Mouse (Mus musculus) adrenal gland, postnatal 4 days (tissue): ENCODE results near the gene Dhx40. TPM values are rescaled to one million over a fixed set of nuclear protein-coding genes. Genes with fewer than 3 reads are reported as not detected.

Experiments used
- DNase-seq, 2 experiments: peaks; one replicate each; pipeline ENCODE4 v3.0.0; 2021 to 2022; ENCODE audit warnings: low spot score in 2 of 2, mixed read lengths in 2 of 2
- long read RNA-seq, 2 experiments: library from polyadenylated mRNA; stranded (forward); transcript quantifications; one replicate each; pipeline ENCODE4 v2.0.0; 2021
- total RNA-seq, 2 experiments: library from RNA; stranded (reverse); gene quantifications; 2 replicates each; pipeline ENCODE4 v1.2.3; 2021

Dhx40 gene
- total RNA-seq, result 10 to 100 TPM; 40.1 to 41.1 TPM
- long read RNA-seq, experiment 1, partial matches to known transcripts, result 1 of 5 reads
- long read RNA-seq, experiment 1, other reads (novel, unspliced or antisense), result 1 of 5 reads
- long read RNA-seq, experiment 2, transcript Dhx40-201 (18 exons, 3,813 nt), result major isoform, 30 of 44 reads
- long read RNA-seq, experiment 2, partial matches to known transcripts, result 9 of 44 reads
- long read RNA-seq, experiment 2, other reads (novel, unspliced or antisense), result 5 of 44 reads

DNA sequence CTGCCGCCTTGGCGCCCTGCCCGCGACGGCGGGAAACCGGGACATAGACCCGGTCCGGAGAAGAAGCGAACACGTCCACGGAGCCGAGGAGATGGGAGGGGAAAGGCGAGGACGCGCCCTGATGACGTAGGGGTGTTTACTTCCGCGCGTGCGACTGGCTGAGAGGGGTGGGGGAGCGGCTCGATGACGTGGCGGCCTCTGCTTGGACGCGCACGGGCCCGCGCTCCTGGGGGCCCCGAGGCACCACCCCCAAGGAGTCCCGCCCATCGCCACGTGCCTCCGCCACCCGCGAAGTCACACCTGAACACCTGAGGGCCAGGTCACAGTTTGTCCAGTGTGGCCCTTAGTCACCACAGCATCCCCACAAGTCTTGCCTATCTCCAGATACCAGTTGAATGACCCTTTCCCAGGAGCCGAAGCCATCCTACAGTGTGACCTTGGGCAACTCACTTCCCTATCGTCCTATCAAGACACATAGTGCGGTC, at the start of gene Dhx40:
Gene Dhx40 (minus strand): TSS at position 242 of the 485 bp plus-strand sequence.
- DNase-seq, result peak; percentile 79 to 82

- DNase-seq, result no peak
Measured at GRCm38 (mm10) chr11:86855639-86856425, 48.3 kb upstream of the Dhx40 start.

DNA sequence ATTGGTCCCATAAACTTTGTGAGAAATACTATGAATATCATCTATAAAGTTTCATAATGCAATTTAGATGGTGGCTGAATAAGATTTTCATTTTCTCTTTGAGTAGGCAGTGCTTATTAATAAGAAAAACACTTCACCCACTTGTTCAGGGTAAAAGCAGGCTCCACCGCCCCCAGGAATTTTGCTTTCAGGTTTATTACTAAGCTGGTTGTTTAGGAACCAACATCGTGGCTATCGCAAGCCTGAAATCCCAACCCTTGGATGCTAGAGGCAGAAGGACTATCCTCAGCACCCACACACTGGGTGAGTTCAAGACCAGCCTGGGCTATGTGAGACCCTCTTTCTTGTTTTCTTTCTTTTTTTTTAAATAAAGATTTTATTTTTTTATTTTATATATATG, 45.5 kb upstream of the Dhx40 start:
- no peak for DNase-seq

DNA sequence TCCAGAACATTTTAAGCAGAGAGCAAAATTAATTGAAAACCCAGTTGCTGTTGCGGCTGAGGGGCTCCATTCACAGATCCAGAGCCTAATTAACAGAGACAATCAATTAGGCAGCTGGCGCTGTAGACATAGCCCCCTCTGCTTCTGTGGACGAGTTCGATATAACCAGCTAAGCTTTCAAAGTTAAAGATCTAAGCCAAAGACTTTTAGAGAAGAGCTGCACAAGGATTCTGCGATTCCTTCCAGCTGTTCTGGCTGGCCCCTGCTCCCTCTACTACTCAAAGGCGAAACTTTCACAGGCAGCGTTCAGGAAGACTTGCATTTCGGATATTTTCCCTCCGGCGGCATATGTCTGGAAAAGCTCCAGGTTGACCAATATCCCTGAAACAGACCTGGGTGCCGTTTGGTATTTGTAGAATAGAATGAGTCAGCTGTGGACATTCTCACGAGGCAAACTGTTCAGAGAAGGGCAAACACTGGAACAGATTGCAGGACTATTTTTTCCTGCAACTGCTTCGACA, 45.0 kb upstream of the Dhx40 start:
- DNase-seq, result no peak

GRCm38 (mm10) chr11:86851714-86852533, 44.4 kb upstream of the Dhx40 start:
- no peak for DNase-seq

DNA sequence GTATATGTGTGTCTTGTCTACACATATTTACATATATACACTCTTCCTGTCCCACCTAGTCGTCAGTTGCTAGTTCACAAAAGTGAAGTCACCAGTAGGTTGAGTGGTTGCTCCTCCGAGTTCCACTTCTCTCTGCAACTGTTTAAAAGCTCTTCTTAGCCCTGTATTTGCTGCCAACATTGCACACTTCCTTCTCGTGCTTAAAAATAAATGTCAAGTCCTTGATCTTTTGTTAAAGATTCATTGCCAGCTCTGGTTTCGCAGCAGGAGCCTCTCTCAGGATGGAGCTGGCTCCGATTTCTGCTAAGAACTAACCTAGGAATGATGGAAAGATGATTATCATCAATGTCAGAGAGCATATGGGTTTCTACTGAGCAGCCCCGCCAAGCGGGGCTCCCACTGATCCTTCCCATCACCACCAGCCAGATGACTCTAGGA, 43.7 kb upstream of the Dhx40 start:
- DNase-seq, result no peak

- DNase-seq, result no peak
Measured at GRCm38 (mm10) chr11:86843831-86844230, 36.3 kb upstream of the Dhx40 start.

DNA sequence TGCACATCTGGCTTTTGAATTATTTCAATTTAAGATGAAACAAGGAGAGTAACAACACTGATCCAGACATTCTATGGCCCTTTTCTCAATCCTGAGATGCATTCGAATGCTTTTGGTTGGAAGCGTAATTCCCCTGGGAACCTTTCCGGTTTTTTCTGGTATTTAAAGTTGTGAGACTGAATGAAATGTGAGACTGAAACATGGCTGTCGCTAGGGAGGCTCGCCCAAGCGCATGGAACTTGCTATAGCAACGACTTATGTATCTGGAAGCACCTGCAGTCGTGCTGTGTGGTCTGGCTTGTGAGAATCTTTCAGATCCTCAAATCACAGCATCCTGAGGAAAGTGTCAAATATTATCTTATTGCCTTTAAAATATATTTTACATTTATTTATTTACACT, 33.7 kb upstream of the Dhx40 start:
- DNase-seq, result no peak

- DNase-seq, result peak; percentile 13 to 37
Measured at GRCm38 (mm10) chr11:86840511-86841154, 33.1 kb upstream of the Dhx40 start.

DNA sequence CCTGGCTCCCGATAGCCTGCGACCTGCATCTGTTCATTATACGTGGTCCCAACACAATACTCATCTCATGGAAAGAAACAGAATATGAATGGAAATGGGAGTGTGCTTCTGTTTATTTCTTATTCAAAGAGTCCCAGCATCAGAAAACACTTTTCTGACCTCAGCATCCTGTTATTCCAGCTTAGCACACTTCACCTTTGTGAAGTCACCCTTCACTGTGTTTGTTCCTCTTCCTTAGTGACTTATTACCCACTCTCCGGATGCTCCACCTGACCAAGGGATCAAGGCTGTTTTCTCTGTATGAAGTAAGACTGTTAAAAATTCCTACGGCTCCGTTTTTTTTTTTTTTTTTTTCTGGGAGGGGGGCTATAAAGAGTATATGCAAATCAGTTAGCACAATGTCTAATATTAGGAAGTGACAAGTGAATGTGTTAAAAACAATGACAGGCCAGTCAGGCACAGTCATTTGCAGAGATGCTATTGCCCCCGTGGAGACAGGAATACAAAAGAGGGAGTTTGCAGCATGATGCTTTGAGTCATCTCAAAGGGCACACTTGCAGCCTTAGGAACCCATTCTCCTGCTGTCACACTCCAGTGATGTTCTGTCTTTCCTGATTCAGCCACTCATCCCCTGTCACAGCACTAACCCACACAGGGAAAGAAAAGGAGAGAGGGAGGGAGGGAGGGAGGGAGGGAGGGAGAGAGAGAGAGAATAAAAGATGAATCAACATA, 32.3 kb upstream of the Dhx40 start:
- DNase-seq, result no peak

DNA sequence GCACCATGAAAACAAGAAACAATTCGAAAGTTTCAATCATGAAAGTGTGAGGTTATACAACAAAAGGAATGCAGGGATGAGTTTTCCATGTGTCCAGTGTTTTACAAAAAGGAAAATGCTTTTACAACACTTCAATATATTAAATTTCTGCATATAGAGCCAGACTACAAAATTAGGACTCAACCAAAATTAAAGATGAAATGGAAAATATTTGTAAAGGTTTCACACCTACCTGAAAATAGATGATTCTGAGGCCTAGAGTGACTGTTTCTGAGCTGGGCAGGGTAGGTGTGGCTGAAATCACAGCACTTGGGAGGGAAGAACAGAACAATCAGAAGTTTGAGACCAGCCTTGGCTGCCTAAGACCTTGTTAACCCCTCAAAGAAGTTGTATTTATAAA, 31.2 kb upstream of the Dhx40 start:
- DNase-seq, result no peak

DNA sequence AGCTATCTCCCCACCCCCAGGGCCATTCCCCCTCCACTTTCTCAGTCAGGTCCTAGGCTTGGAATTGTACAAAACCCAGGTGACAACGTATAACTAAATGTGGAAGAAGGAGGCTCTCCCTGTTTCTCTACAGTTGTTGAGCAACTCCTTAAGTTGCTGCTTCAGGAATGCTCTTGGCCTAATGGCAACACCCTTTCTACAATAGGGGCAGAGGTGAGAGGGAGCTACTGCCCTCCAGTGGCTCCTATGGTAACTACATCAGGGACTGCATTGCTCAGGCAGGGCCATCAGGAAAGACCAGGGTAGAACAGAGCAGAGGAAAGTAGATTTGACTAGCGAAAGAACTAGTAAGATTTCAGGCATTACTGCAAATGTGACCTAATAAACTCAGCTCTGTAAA, 28.8 kb upstream of the Dhx40 start:
- DNase-seq, result peak; percentile 42 to 59

GRCm38 (mm10) chr11:86834628-86835338, 27.2 kb upstream of the Dhx40 start:
- no peak for DNase-seq

DNA sequence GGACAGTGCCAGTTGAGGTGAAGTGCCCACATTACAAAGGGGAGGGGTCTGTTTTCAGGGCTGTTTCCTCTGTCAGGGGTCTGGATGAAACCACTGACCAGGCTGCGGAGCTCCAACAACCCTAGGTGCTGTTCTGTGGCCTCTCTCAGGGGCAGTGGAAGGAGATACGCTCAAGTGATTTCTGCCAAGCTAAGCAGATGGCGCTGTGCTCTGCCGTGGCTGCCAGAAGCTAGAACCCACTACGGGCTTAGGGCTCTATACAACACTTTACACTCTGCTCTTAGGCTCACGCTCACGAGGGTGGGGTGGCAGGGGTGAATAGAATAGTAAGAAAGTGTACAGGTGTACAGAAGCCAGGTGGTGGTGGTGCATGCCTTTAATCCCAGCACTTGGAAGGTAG, 26.5 kb upstream of the Dhx40 start:
- no peak for DNase-seq

DNA sequence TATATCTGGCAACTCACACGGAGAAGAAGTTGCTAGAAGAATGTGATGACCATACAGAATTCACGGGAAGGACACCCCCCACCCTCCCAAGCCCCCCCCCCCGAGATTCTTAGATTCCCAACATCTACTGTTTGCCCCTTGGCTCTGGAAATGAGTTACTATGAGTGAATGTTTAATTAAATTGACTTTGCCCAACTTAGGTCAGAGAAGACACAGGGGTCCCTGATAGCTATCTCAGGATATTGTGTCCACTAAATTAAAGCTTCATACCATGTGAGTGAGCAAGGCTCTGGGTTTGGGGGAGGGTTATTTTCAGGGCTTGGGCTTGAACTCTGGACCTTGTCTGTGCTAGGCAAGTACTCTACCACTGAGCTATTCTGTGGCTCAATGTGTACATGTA, 25.6 kb upstream of the Dhx40 start:
- DNase-seq, result no peak

- no peak for DNase-seq
Measured at GRCm38 (mm10) chr11:86828396-86828795, 20.9 kb upstream of the Dhx40 start.

GRCm38 (mm10) chr11:86827476-86828245, 20.1 kb upstream of the Dhx40 start:
- DNase-seq, result no peak

DNA sequence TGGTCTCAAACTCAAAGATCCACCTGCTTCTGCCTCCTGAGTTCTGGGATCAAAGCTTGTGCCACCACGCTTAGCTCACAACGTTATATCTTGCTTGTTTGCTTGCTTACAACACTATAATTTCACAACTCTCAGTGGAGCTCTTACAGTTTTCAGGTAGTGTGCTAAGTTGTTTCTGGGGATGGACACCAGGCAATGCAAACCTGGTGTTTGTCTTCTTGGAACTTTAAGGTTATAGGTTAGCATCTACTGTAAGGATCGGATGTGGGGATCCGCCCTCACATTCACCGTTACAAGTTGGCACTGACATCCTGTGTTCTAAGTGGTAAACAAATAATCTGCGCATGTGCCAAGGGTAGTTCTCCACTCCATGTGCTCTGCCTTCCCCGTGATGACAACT, 16.9 kb upstream of the Dhx40 start:
- no peak for DNase-seq

DNA sequence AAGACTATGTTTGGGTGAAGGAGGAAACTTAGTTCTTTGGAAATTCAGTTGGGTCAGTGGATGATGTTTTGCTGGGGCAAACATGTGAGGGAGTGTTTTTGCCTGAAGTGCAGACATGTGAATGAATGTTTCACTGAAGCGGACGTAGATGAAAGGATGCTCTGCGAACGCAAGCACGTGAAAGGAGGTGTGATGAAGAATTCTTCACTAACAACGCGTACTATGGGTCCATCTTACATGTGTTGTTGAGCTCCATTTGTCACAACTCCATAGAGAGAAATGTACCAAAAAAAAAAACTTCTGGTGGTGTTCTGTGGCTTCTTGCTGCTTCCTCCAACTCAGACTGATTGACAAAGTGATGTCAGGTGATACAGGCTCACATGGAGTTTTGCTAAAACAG, 15.0 kb upstream of the Dhx40 start:
- no peak for DNase-seq
